Mouse (Mus musculus) forebrain, embryonic 16.5 days (tissue): ENCODE measurements at regions not wholly inside any gene's neighbourhood (a gene's known extent, or its start where the extent isn't known, plus 50 kb on each side); places are given as distances from the start of the nearest gene placed in this dataset.

Experiments
- ATAC-seq: fragments of 200-750 bp; cut with Nextera tagmentation; 2 replicates; pipeline ENCODE4 v1.8.0; 2017; ENCODE audit warnings: mild to moderate bottlenecking, moderate library complexity
- H3K27ac ChIP-seq: fragments of 300-500 bp; sonication (generic); 2 replicates; pipeline ENCODE4 v1.5.1; 2014; ENCODE audit warnings: low read length, control low read depth
- H3K27me3 ChIP-seq: fragments of 300-500 bp; sonication (generic); replicated peaks from 2 replicates; pipeline ENCODE4 v1.6.1; 2014; ENCODE audit warnings: low read length; ENCODE audit not compliant: control insufficient read depth, insufficient read depth
- H3K36me3 ChIP-seq: fragments of 300-500 bp; sonication (generic); 2 replicates; pipeline ENCODE4 v1.6.1; 2014; ENCODE audit not compliant: control insufficient read depth, insufficient read depth
- H3K4me1 ChIP-seq: fragments of 300-500 bp; sonication (generic); replicated peaks from 2 replicates; pipeline ENCODE4 v1.6.1; 2014; ENCODE audit warnings: low read length; ENCODE audit not compliant: control insufficient read depth, insufficient read depth
- H3K4me2 ChIP-seq: fragments of 300-500 bp; sonication (generic); 2 replicates; pipeline ENCODE4 v1.6.1; 2014; ENCODE audit warnings: mild to moderate bottlenecking, low read length, control low read depth
- H3K4me3 ChIP-seq: fragments of 300-500 bp; sonication (generic); replicated peaks from 2 replicates; pipeline ENCODE4 v1.5.1; 2014; ENCODE audit warnings: mild to moderate bottlenecking, low read length, control low read depth
- H3K9ac ChIP-seq: fragments of 300-500 bp; sonication (generic); replicated peaks from 2 replicates; pipeline ENCODE4 v1.6.1; 2014; ENCODE audit warnings: low read depth, low read length, control low read depth
- H3K9me3 ChIP-seq: fragments of 300-500 bp; sonication (generic); 2 replicates; pipeline ENCODE4 v1.6.1; 2016; ENCODE audit warnings: low read length; ENCODE audit not compliant: control insufficient read depth
- WGBS: fragments of 180-500 bp; shearing (Covaris S2); extraction: QIAGEN DNeasy Blood & Tissue Kit; methylation state at CpG from one replicate; pipeline ENCODE4 v1.1.7; 2014; 5-methylcytosine and 5-hydroxymethylcytosine counted together

- ATAC-seq, result no peak
- WGBS, result 83% methylated on average over 9 of the region's 9 CpGs
- peaks cover 26% of the 10 kb centered on the region for H3K4me1 ChIP-seq
These were observed 72.2 kb upstream of the Nkd1 start for GRCm38 (mm10) chr8:88449001-88449400.

GRCm38 (mm10) chr8:88449534-88449933, 71.6 kb upstream of the Nkd1 start:
- Histone ChIP-seq H3K4me1 (peaks cover 28% of the 10 kb centered on the region), H3K4me2 (no peak overlapping the region), H3K9me3 (no peaks in the 10 kb centered on the region), H3K4me3 (no peak overlapping the region), H3K36me3 (no peaks in the 10 kb centered on the region), H3K27me3 (peaks cover 19% of the 10 kb centered on the region), H3K9ac (no peak overlapping the region), H3K27ac (no peak overlapping the region)
- no peak for ATAC-seq
- 65% methylated on average over 5 of the region's 5 CpGs for WGBS

More at GRCm38 (mm10) chr8:88449001-88449400, 72.2 kb upstream of the Nkd1 start:
- no peaks in the 10 kb centered on the region for H3K36me3 ChIP-seq
- no peak overlapping the region for H3K9ac ChIP-seq
- no peak overlapping the region for H3K4me2 ChIP-seq
- no peak overlapping the region for H3K27ac ChIP-seq
- H3K27me3 ChIP-seq, result peaks cover 19% of the 10 kb centered on the region
- no peaks in the 10 kb centered on the region for H3K9me3 ChIP-seq
- no peak overlapping the region for H3K4me3 ChIP-seq

DNA sequence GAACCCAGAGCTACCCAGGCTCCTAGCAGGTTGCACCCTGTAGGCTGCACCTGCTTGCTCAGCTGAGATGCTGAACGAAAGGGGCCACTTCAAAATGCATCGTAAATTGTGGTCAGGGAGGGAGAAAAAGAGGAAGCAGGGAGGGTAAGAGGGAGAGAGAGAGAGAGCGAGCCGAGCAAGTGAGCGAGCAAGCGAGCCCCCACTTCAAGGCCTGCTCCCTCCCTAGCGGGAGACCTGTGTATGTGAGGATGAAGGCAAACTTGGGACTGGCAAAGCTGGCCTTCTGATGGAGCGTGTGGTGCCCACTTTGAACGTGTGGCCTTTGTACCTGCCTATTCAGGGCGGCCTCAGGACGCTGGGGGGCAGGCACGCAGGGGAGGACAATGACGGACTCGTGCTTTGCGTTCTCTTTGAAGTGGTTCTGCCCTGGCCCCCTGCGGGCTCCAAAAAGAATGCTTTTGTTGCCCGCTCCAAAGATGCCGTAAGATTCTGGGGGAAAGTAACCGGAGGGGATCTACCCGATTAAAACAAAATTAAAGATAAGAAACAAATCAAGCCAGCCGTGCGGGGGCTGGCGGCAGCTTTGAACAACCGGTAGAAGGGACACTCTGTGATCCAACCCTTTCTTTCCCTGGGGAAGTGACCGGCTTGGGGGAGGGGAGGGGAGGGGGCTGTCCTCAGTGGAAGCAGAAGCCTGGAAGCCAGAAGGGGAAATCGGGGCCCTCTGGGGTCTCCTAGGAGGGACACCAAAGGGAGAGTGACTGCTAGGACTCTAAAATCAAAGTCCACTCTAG, 70.1 kb upstream of the Nkd1 start:
- ATAC-seq, result no peak
- Histone ChIP-seq H3K4me3 (no peak overlapping the region), H3K4me1 (peaks cover 38% of the 10 kb centered on the region), H3K4me2 (no peak overlapping the region; the same call in 1 of the 2 replicates), H3K36me3 (no peaks in the 10 kb centered on the region), H3K9me3 (peaks cover 1% of the 10 kb centered on the region; the same call in 1 of the 2 replicates), H3K9ac (no peak overlapping the region), H3K27me3 (peaks cover 26% of the 10 kb centered on the region), H3K27ac (no peak overlapping the region)
- WGBS, result 7% methylated on average over 26 of the region's 26 CpGs

- Histone ChIP-seq H3K27me3 (peaks cover 26% of the 10 kb centered on the region), H3K36me3 (no peaks in the 10 kb centered on the region), H3K9ac (no peak overlapping the region), H3K27ac (no peak overlapping the region), H3K4me3 (no peak overlapping the region), H3K9me3 (peaks cover 7% of the 10 kb centered on the region), H3K4me1 (peaks cover 38% of the 10 kb centered on the region), H3K4me2 (no peak overlapping the region)
- ATAC-seq, result no peak
- 20% methylated on average over 17 of the region's 17 CpGs for WGBS
These were observed 69.3 kb upstream of the Nkd1 start for GRCm38 (mm10) chr8:88451658-88452500.

DNA sequence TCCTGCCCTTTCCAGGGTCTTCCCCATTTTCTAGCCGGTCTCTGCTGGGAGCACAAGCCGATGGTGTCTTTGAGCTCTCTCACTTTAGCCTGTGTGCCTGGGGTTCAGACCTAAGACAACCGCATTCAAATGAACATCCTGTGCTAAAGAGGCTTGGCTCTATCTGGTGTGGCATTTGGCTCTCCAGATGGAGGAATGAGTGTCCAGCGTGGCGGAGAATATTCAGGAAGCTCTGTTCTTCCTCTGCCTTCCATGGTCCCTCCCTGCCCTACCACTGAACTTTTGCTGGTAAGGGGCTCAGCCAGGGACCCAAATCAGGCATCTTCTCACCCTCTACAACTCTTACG, 68.7 kb upstream of the Nkd1 start:
- no peak overlapping the region for H3K27ac ChIP-seq
- H3K4me1 ChIP-seq, result peaks cover 35% of the 10 kb centered on the region
- peaks cover 10% of the 10 kb centered on the region for H3K9me3 ChIP-seq
- H3K27me3 ChIP-seq, result peaks cover 26% of the 10 kb centered on the region
- H3K9ac ChIP-seq, result no peak overlapping the region
- WGBS, result 80% methylated on average over 6 of the region's 6 CpGs
- H3K36me3 ChIP-seq, result no peaks in the 10 kb centered on the region
- H3K4me3 ChIP-seq, result no peak overlapping the region
- ATAC-seq, result no peak
- no peak overlapping the region for H3K4me2 ChIP-seq

- Histone ChIP-seq H3K4me3 (peak overlapping the region; percentile 72), H3K27ac (peak overlapping the region; percentile 15), H3K4me1 (peaks cover 27% of the 10 kb centered on the region), H3K9me3 (peaks cover 10% of the 10 kb centered on the region), H3K4me2 (peak overlapping the region; percentile 100), H3K36me3 (no peaks in the 10 kb centered on the region), H3K9ac (peak overlapping the region; percentile 75), H3K27me3 (peaks cover 26% of the 10 kb centered on the region)
- under 1% methylated on average over 74 of the region's 75 CpGs for WGBS
- ATAC-seq, result peak; percentile 78
These were observed 67.0 kb upstream of the Nkd1 start for GRCm38 (mm10) chr8:88454048-88454696.

DNA sequence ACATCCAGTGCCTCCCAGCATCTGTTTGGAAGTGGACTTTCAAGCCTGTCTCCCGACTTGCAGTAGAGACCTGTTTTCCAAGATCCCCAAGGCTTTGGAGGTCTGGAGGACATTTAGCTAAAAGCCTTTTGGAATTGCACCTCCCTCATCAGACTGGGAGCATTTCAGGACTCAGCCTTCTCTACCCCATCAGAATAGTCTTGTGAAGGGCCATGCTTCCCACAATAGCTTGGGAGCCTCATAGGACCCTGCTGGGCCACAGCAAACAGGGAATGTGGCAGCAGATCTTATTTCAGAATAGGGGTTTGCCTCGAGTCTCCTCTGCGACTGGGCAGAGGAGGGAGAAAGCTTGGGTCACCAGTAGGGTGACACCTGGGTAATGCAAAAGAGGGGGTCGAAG, 66.2 kb upstream of the Nkd1 start:
- H3K36me3 ChIP-seq, result no peaks in the 10 kb centered on the region
- H3K9me3 ChIP-seq, result peaks cover 11% of the 10 kb centered on the region
- no peak overlapping the region; the same call in none of the 2 replicates for H3K4me3 ChIP-seq
- H3K9ac ChIP-seq, result peak overlapping the region; percentile 75
- H3K27ac ChIP-seq, result no peak overlapping the region
- peak overlapping the region; percentile 100 for H3K4me2 ChIP-seq
- peaks cover 27% of the 10 kb centered on the region for H3K4me1 ChIP-seq
- peaks cover 26% of the 10 kb centered on the region for H3K27me3 ChIP-seq
- no peak for ATAC-seq
- WGBS, result 5% methylated on average over 4 of the region's 4 CpGs

DNA sequence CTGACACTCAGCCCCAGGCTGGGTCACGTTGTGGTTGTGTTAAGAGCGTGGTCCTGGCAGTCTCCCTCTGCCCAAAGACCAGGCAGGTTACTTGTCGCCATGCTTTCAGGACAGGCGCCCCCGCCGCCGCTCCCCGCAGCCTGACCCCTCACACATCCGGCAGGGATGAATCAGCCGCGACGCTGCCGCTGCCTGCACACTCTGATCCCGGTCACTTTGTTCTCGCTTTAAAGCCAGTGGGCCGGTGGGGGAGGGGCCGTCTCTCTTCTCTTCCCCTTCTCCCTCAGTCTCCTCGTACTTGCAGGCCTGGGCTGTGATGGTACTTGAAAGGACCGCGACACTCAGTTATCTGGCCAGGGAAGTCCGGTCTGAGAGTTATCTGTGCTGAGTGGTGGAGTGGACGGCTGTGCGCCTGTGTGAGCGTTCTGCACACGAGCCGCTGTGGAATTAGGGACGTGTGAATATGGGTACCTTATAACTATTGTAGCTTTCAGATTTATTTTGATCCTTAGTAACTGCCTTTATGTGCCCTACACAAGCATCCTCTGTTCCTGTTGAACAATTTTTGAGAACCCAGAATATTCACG, 65.6 kb upstream of the Nkd1 start:
- WGBS, result 10% methylated on average over 28 of the region's 28 CpGs
- Histone ChIP-seq H3K9ac (no peak overlapping the region), H3K9me3 (peaks cover 15% of the 10 kb centered on the region), H3K4me2 (peak overlapping the region; percentile 30), H3K4me3 (peak overlapping the region; percentile 8; the same call in 1 of the 2 replicates), H3K27ac (no peak overlapping the region), H3K4me1 (peaks cover 27% of the 10 kb centered on the region), H3K36me3 (no peaks in the 10 kb centered on the region), H3K27me3 (peaks cover 26% of the 10 kb centered on the region)
- ATAC-seq, result no peak

- Histone ChIP-seq H3K27me3 (peaks cover 7% of the 10 kb centered on the region), H3K4me2 (no peak overlapping the region), H3K4me1 (peaks cover 13% of the 10 kb centered on the region), H3K36me3 (no peaks in the 10 kb centered on the region), H3K9me3 (peaks cover 15% of the 10 kb centered on the region), H3K4me3 (no peak overlapping the region), H3K9ac (no peak overlapping the region), H3K27ac (no peak overlapping the region)
- ATAC-seq, result no peak
- 86% methylated on average over 2 of the region's 2 CpGs for WGBS
These were observed 62.0 kb upstream of the Nkd1 start for GRCm38 (mm10) chr8:88459197-88459596.
